Mouse (Mus musculus) lung, embryonic 15.5 days (tissue): ENCODE measurements around the gene Ctf1. TPM values are rescaled to one million over a fixed set of nuclear protein-coding genes. Genes with fewer than 3 reads are reported as not detected.
"Not testable (repeated sequence)": the region's sequence is repeated elsewhere in the genome, so short reads cannot be mapped to it uniquely, and the experiment has no call there.

ENCODE experiments used
- ATAC-seq: fragments of 200-750 bp; cut with Nextera tagmentation; 2 replicates; pipeline ENCODE4 v1.8.0; 2017; ENCODE audit warnings: moderate number of reproducible peaks, borderline replicate concordance; ENCODE audit not compliant: low FRiP score, low TSS enrichment; ENCODE audit errors: extremely low read depth
- H3K27ac ChIP-seq: fragments of 300-500 bp; sonication (generic); 2 replicates; pipeline ENCODE4 v1.5.1; 2015; ENCODE audit warnings: moderate library complexity, mild to moderate bottlenecking, inconsistent platforms
- H3K27me3 ChIP-seq: fragments of 300-500 bp; sonication (generic); 2 replicates; pipeline ENCODE4 v1.6.1; 2015; ENCODE audit warnings: inconsistent platforms
- H3K36me3 ChIP-seq: fragments of 300-500 bp; sonication (generic); 2 replicates; pipeline ENCODE4 v1.6.1; 2015; ENCODE audit warnings: inconsistent platforms
- H3K4me1 ChIP-seq: fragments of 300-500 bp; sonication (generic); 2 replicates; pipeline ENCODE4 v1.6.1; 2015; ENCODE audit warnings: inconsistent platforms
- H3K4me2 ChIP-seq: fragments of 300-500 bp; sonication (generic); 2 replicates; pipeline ENCODE4 v1.6.1; 2015; ENCODE audit warnings: inconsistent platforms, mild to moderate bottlenecking, moderate library complexity
- H3K4me3 ChIP-seq: fragments of 300-500 bp; sonication (generic); 2 replicates; pipeline ENCODE4 v1.5.1; 2015; ENCODE audit warnings: mild to moderate bottlenecking, inconsistent platforms
- H3K9ac ChIP-seq: fragments of 300-500 bp; sonication (generic); 2 replicates; pipeline ENCODE4 v1.6.1; 2015; ENCODE audit warnings: inconsistent platforms
- H3K9me3 ChIP-seq: fragments of 300-500 bp; sonication (generic); 2 replicates; pipeline ENCODE4 v1.6.1; 2016; ENCODE audit warnings: inconsistent platforms
- WGBS: fragments of 180-500 bp; shearing (Covaris S2); methylation state at CpG from one replicate; pipeline ENCODE4 v1.1.7; 2015; 5-methylcytosine and 5-hydroxymethylcytosine counted together
- polyA plus RNA-seq: library from polyadenylated mRNA; unstranded; fragments of >200 nt; fragmentation: Nextera tagmentation; extraction: Ambion mirVana; gene quantifications from 2 replicates; pipeline ENCODE4 v1.2.1, GENCODE M21; 2015

Ctf1 gene
- polyA plus RNA-seq, 1 experiment from 2014 or later = 12.8 TPM

GRCm38 (mm10) chr7:127716992-127717391 lies 4.5 kb downstream of the Ctf1 start:
- Histone ChIP-seq H3K4me1 (peaks cover 27% of the 10 kb centered on the region), H3K36me3 (no peaks in the 10 kb centered on the region), H3K9ac (peak overlapping the region; percentile 42), H3K4me3 (peak overlapping the region; percentile 39), H3K4me2 (peak overlapping the region; percentile 73), H3K27ac (no peak overlapping the region), H3K27me3 (no peaks in the 10 kb centered on the region), H3K9me3 (no peaks in the 10 kb centered on the region)
- peak; percentile 53; the same call in 1 of the 2 replicates for ATAC-seq
- 2% methylated on average over 41 of the region's 41 CpGs for WGBS

- no peaks in the 10 kb centered on the region for H3K36me3 ChIP-seq
- H3K9me3 ChIP-seq = no peaks in the 10 kb centered on the region
- no peak for ATAC-seq
- H3K4me2 ChIP-seq = no peak overlapping the region
- no peak overlapping the region for H3K4me3 ChIP-seq
- no peak overlapping the region for H3K27ac ChIP-seq
- peaks cover 16% of the 10 kb centered on the region for H3K4me1 ChIP-seq
- no peak overlapping the region for H3K9ac ChIP-seq
- 87% methylated on average over 6 of the region's 6 CpGs for WGBS
- H3K27me3 ChIP-seq = no peaks in the 10 kb centered on the region
Observed at GRCm38 (mm10) chr7:127718339-127718738, 5.8 kb downstream of the Ctf1 start.

- Histone ChIP-seq H3K27ac (no peak overlapping the region), H3K9me3 (no peaks in the 10 kb centered on the region), H3K4me1 (peaks cover 10% of the 10 kb centered on the region), H3K4me3 (no peak overlapping the region), H3K36me3 (no peaks in the 10 kb centered on the region), H3K9ac (no peak overlapping the region), H3K27me3 (no peaks in the 10 kb centered on the region), H3K4me2 (no peak overlapping the region)
- WGBS = 79% methylated on average over 6 of the region's 6 CpGs
- no peak for ATAC-seq
Observed at GRCm38 (mm10) chr7:127719258-127719657, 6.7 kb downstream of the Ctf1 start.

- Histone ChIP-seq H3K27me3 (no peaks in the 10 kb centered on the region), H3K27ac (no peak overlapping the region), H3K4me1 (no peaks in the 10 kb centered on the region), H3K36me3 (no peaks in the 10 kb centered on the region), H3K4me3 (no peak overlapping the region), H3K9me3 (no peaks in the 10 kb centered on the region), H3K9ac (no peak overlapping the region), H3K4me2 (no peak overlapping the region)
- no peak for ATAC-seq
- WGBS = 53% methylated on average over 2 of the region's 2 CpGs
Observed at GRCm38 (mm10) chr7:127725490-127725889, 13.0 kb downstream of the Ctf1 start.

GRCm38 (mm10) chr7:127725924-127726323 lies 13.4 kb downstream of the Ctf1 start:
- Histone ChIP-seq H3K4me2 (no peak overlapping the region), H3K27ac (no peak overlapping the region), H3K9me3 (no peaks in the 10 kb centered on the region), H3K27me3 (no peaks in the 10 kb centered on the region), H3K4me3 (no peak overlapping the region), H3K36me3 (no peaks in the 10 kb centered on the region), H3K9ac (no peak overlapping the region), H3K4me1 (no peaks in the 10 kb centered on the region)
- 50% methylated on average over 6 of the region's 6 CpGs for WGBS
- no peak for ATAC-seq

- WGBS = 78% methylated on average over 7 of the region's 7 CpGs
- no peaks in the 10 kb centered on the region for H3K9me3 ChIP-seq
- H3K27me3 ChIP-seq = no peaks in the 10 kb centered on the region
- H3K36me3 ChIP-seq = no peaks in the 10 kb centered on the region
- no peak overlapping the region for H3K27ac ChIP-seq
- no peak overlapping the region for H3K4me3 ChIP-seq
- no peak overlapping the region for H3K9ac ChIP-seq
- no peak for ATAC-seq
- H3K4me2 ChIP-seq = no peak overlapping the region
- no peaks in the 10 kb centered on the region for H3K4me1 ChIP-seq
Observed at GRCm38 (mm10) chr7:127727898-127728297, 15.4 kb downstream of the Ctf1 start.

- 49% methylated on average over 4 of the region's 4 CpGs for WGBS
- no peak for ATAC-seq
Observed at GRCm38 (mm10) chr7:127730170-127730569, 17.6 kb downstream of the Ctf1 start.

GRCm38 (mm10) chr7:127732066-127732465 lies 19.5 kb downstream of the Ctf1 start, which contains the start of gene Ctf2:
TSS of gene Ctf2 (minus strand) at chr7:127732166.
- H3K4me2 ChIP-seq, ATAC-seq: not testable (repeated sequence)
- WGBS = 100% methylated on average over 1 of the region's 5 CpGs

More at GRCm38 (mm10) chr7:127730170-127730569, 17.6 kb downstream of the Ctf1 start:
- Histone ChIP-seq H3K4me3 (no peak overlapping the region), H3K27me3 (no peaks in the 10 kb centered on the region), H3K4me2 (no peak overlapping the region), H3K36me3 (no peaks in the 10 kb centered on the region), H3K9ac (no peak overlapping the region), H3K27ac (no peak overlapping the region), H3K4me1 (no peaks in the 10 kb centered on the region), H3K9me3 (no peaks in the 10 kb centered on the region)

GRCm38 (mm10) chr7:127744366-127745045 lies 32.0 kb downstream of the Ctf1 start, which contains the start of gene Fbxl19:
TSS of gene Fbxl19 (plus strand) at chr7:127744543.
- no peaks in the 10 kb centered on the region for H3K9me3 ChIP-seq
- H3K9ac ChIP-seq = peak within 1 kb of the TSS; percentile 80
- H3K27me3 ChIP-seq = no peaks in the 10 kb centered on the region
- peaks cover 14% of the 10 kb centered on the region for H3K36me3 ChIP-seq
- ATAC-seq = no peak
- peak within 1 kb of the TSS; percentile 92 for H3K4me3 ChIP-seq
- peak within 1 kb of the TSS; percentile 89 for H3K4me2 ChIP-seq
- under 1% methylated on average over 26 of the region's 26 CpGs for WGBS
- peaks cover 21% of the 10 kb centered on the region for H3K4me1 ChIP-seq
- peak within 1 kb of the TSS; percentile 89 for H3K27ac ChIP-seq

More at GRCm38 (mm10) chr7:127732066-127732465, 19.5 kb downstream of the Ctf1 start, which contains the start of gene Ctf2:
- not testable (repeated sequence) for H3K36me3 ChIP-seq, H3K27ac ChIP-seq, H3K4me1 ChIP-seq, H3K9ac ChIP-seq, H3K27me3 ChIP-seq, H3K4me3 ChIP-seq, H3K9me3 ChIP-seq

- H3K9ac ChIP-seq = peak overlapping the region; percentile 80
Observed at GRCm38 (mm10) chr7:127745251-127745651, 32.7 kb downstream of the Ctf1 start.

GRCm38 (mm10) chr7:127745652-127746493 lies 33.3 kb downstream of the Ctf1 start:
- Histone ChIP-seq H3K4me2 (peak overlapping the region; percentile 89), H3K27ac (peak overlapping the region; percentile 89), H3K9ac (peak overlapping the region; percentile 80), H3K36me3 (peaks cover 27% of the 10 kb centered on the region), H3K4me3 (peak overlapping the region; percentile 92), H3K9me3 (no peaks in the 10 kb centered on the region), H3K4me1 (peaks cover 21% of the 10 kb centered on the region), H3K27me3 (no peaks in the 10 kb centered on the region)
- peak; percentile 86 for ATAC-seq
- under 1% methylated on average over 36 of the region's 39 CpGs for WGBS

More at GRCm38 (mm10) chr7:127745251-127745651, 32.7 kb downstream of the Ctf1 start:
- no peaks in the 10 kb centered on the region for H3K9me3 ChIP-seq
- peaks cover 21% of the 10 kb centered on the region for H3K4me1 ChIP-seq
- H3K36me3 ChIP-seq = peaks cover 21% of the 10 kb centered on the region
- peak overlapping the region; percentile 89 for H3K4me2 ChIP-seq
- H3K27me3 ChIP-seq = no peaks in the 10 kb centered on the region
- under 1% methylated on average over 19 of the region's 19 CpGs for WGBS
- peak; percentile 80 for ATAC-seq
- peak overlapping the region; percentile 89 for H3K27ac ChIP-seq
- peak overlapping the region; percentile 92 for H3K4me3 ChIP-seq
